16 mouse cellular contexts compared by ENCODE assay signal in genomic region chr11:117138213-117138761, GRCm38 (mm10). TPM values are rescaled to one million over a fixed set of nuclear protein-coding genes. Genes with fewer than 3 reads are reported as not detected.
DNase-seq lines count a peak whose midpoint lies in the region; ATAC-seq and TF ChIP-seq lines count a peak whose summit lies in the region.
"Had no signal": no experiment of that assay in that cellular context is flagged by ENCODE, and none has a peak within 500 bp of the region (broad histone marks: within the 10 kb centered on the region; RNA-seq: fewer than 3 reads in every experiment).

No protein-coding gene starts in this region.

- no peak overlapping the region for H3K4me3 ChIP-seq in heart, embryonic 14.5 days (ENCODE audit: control insufficient read depth in 1 of 2, insufficient read depth in 1 of 2, low read depth in 1 of 2, low read length in 2 of 2)
- no peak overlapping the region for H3K4me3 ChIP-seq in intestine, embryonic 15.5 days (replicated peaks)
- no peak overlapping the region for H3K4me3 ChIP-seq in small intestine, adult 2 months (ENCODE audit: low read depth, low read length)
- no peak overlapping the region for H3K4me3 ChIP-seq in midbrain, embryonic 10.5 days
- H3K4me3 ChIP-seq: embryonic facial prominence, embryonic 12.5 days had no signal

- H3K27me3 ChIP-seq in heart, embryonic 14.5 days (ENCODE audit: control insufficient read depth, insufficient read depth, low read length): no peaks in the 10 kb centered on the region
- no peaks in the 10 kb centered on the region for H3K27me3 ChIP-seq in intestine, embryonic 15.5 days (replicated peaks)
- H3K27me3 ChIP-seq in small intestine, adult 2 months (ENCODE audit: control insufficient read depth, insufficient read depth, low read length): no peaks in the 10 kb centered on the region
- no peaks in the 10 kb centered on the region for H3K27me3 ChIP-seq in midbrain, embryonic 10.5 days (ENCODE audit: low read depth, poor library complexity, severe bottlenecking)
- H3K27me3 ChIP-seq: embryonic facial prominence, embryonic 12.5 days had no signal

- H3K4me2 ChIP-seq in heart, embryonic 14.5 days (ENCODE audit: low read length): no peak overlapping the region
- no peak overlapping the region for H3K4me2 ChIP-seq in intestine, embryonic 15.5 days (replicated peaks)
- H3K4me2 ChIP-seq: embryonic facial prominence, embryonic 12.5 days; hindbrain, embryonic 14.5 days had no signal

- H3K27ac ChIP-seq in heart, embryonic 14.5 days (replicated peaks in 1 of 2; ENCODE audit: control insufficient read depth in 1 of 2, insufficient read depth in 1 of 2, low read depth in 2 of 2, low read length in 2 of 2): no peak overlapping the region
- no peak overlapping the region; the same call in 1 of the 2 replicates for H3K27ac ChIP-seq in intestine, embryonic 15.5 days
- H3K27ac ChIP-seq in small intestine, adult 2 months (ENCODE audit: insufficient read depth, low read depth, low read length): peak overlapping the region; percentile 99
- H3K27ac ChIP-seq in midbrain, embryonic 10.5 days (replicated peaks): no peak overlapping the region
- H3K27ac ChIP-seq: embryonic facial prominence, embryonic 12.5 days; hindbrain, embryonic 14.5 days; liver, embryonic 14.5 days had no signal

- H3K9me3 ChIP-seq in heart, embryonic 14.5 days (ENCODE audit: control insufficient read depth, low read length): no peaks in the 10 kb centered on the region
- H3K9me3 ChIP-seq in intestine, embryonic 15.5 days: no peaks in the 10 kb centered on the region
- H3K9me3 ChIP-seq in midbrain, embryonic 10.5 days (replicated peaks): no peaks in the 10 kb centered on the region
- H3K9me3 ChIP-seq: embryonic facial prominence, embryonic 12.5 days had no signal

- intact Hi-C loops in heart, postnatal 10 days (cut with DNase I): loop anchor here (5.0 kb wide), 1 partner anchor 34 kb away; no protein-coding TSS in a partner anchor
- intact Hi-C loops in left cerebral cortex, postnatal 4 days (cut with DNase I): loop anchor here (10.0 kb wide), 1 partner anchor 63 kb away; no protein-coding TSS in a partner anchor

- TF ChIP-seq CTCF in small intestine, adult 2 months (IDR thresholded peaks at IDR 0.05; ENCODE audit: extremely low read depth, insufficient read length, insufficient replicate concordance, low read depth, low read length): no peak

- peak; percentile 50 to 53 for DNase-seq in cerebellum, postnatal 25 days
- no peak for DNase-seq in cerebellum, postnatal 36 days
- no peak for DNase-seq in heart, postnatal 10 days
- no peak for DNase-seq in midbrain, embryonic 10.5 days (ENCODE audit: low spot score)
- no peak for DNase-seq in left cerebral cortex, postnatal 4 days
- DNase-seq: adrenal gland, postnatal 14 days; kidney, adult 18-20 months; kidney, postnatal 25 days; thymus, adult 2 months had no signal

- WGBS in heart, embryonic 14.5 days: 78% methylated on average over 9 of the region's 9 CpGs
- WGBS in intestine, embryonic 15.5 days: 80% methylated on average over 9 of the region's 9 CpGs
- 29% methylated on average over 9 of the region's 9 CpGs for WGBS in small intestine, adult 2 months
- 89% methylated on average over 9 of the region's 9 CpGs for WGBS in midbrain, embryonic 10.5 days

- 0 out of 2 replicates have a peak overlapping the region, but pooled peaks have one; percentile 18 for H3K9ac ChIP-seq in heart, embryonic 14.5 days (ENCODE audit: low read length)
- H3K9ac ChIP-seq in intestine, embryonic 15.5 days: no peak overlapping the region
- H3K9ac ChIP-seq: embryonic facial prominence, embryonic 12.5 days; hindbrain, embryonic 14.5 days; liver, embryonic 14.5 days had no signal

- peaks cover 41 to 52% of the 10 kb centered on the region in 2 experiments for H3K4me1 ChIP-seq in heart, embryonic 14.5 days (ENCODE audit: control insufficient read depth in 2 of 2, insufficient read depth in 2 of 2, low read length in 2 of 2)
- H3K4me1 ChIP-seq in intestine, embryonic 15.5 days (replicated peaks): peaks cover 20% of the 10 kb centered on the region
- peaks cover 36% of the 10 kb centered on the region for H3K4me1 ChIP-seq in small intestine, adult 2 months (ENCODE audit: control insufficient read depth, insufficient read depth, insufficient read length, low read length)
- peaks cover 18% of the 10 kb centered on the region for H3K4me1 ChIP-seq in midbrain, embryonic 10.5 days

- TF ChIP-seq POLR2A in small intestine, adult 2 months (IDR thresholded peaks at IDR 0.05; ENCODE audit: low read depth, low read length): peak; percentile 31; the same call in 1 of the 2 replicates

- peaks cover 19% of the 10 kb centered on the region for H3K36me3 ChIP-seq in heart, embryonic 14.5 days (ENCODE audit: control insufficient read depth, insufficient read depth, low read length)
- no peaks in the 10 kb centered on the region for H3K36me3 ChIP-seq in intestine, embryonic 15.5 days
- H3K36me3 ChIP-seq in small intestine, adult 2 months (ENCODE audit: control insufficient read depth, insufficient read depth, low read length): peaks cover 17% of the 10 kb centered on the region
- H3K36me3 ChIP-seq in midbrain, embryonic 10.5 days: peaks cover 25% of the 10 kb centered on the region

- ATAC-seq in heart, embryonic 14.5 days (ENCODE audit: insufficient number of reproducible peaks, insufficient read depth, low FRiP score, low read depth): no peak
- peak; percentile 66 for ATAC-seq in intestine, embryonic 15.5 days
- ATAC-seq: midbrain, embryonic 16.5 days had no signal

RNA-seq across cellular contexts. Expression of gene Sec14l1, which starts 23.3 kb away (rescaled TPM):
- 33.2 and 34.2 TPM in 2 replicates for polyA plus RNA-seq in heart, embryonic 14.5 days (2014; fragmentation: Nextera tagmentation; extraction: Ambion mirVana)
- total RNA-seq in heart, postnatal 10 days (2021): 10 to 100 TPM; 79.2 to 91.1 TPM
- 30.4 and 30.7 TPM in 2 replicates for polyA plus RNA-seq in intestine, embryonic 15.5 days (2015; fragmentation: Nextera tagmentation; extraction: Ambion mirVana)
- polyA plus RNA-seq in small intestine, adult 2 months (2012; rRNA removed): 32.6 and 49.2 TPM in 2 replicates
- 49.9 and 58.0 TPM in 2 replicates for polyA plus RNA-seq in midbrain, embryonic 10.5 days (2016; fragmentation: Nextera tagmentation; extraction: Ambion mirVana)
- 100 to 1,000 TPM; 127 to 130 TPM for total RNA-seq in left cerebral cortex, postnatal 4 days (2021)

Comparison
In these comparisons a context has a peak if more than half of its experiments do, and no peak if none do; other contexts are left out.
1. DNase-seq: peak in cerebellum, postnatal 25 days (2 of 2); none in cerebellum, postnatal 36 days (0 of 2), heart, postnatal 10 days (0 of 2), midbrain, embryonic 10.5 days (single experiment) and left cerebral cortex, postnatal 4 days (single experiment).